Mouse (Mus musculus) CH12.LX (cell line): ENCODE measurements around the gene Adamts18.

ENCODE experiments used
- CTCF ChIP-seq, 2 experiments: IDR thresholded peaks in 1 of 2; conservative IDR thresholded peaks in 1 of 2; 2 replicates each; pipeline ENCODE4 v1.5.1; 2011 to 2012; ENCODE audit warnings: low read depth in 2 of 2, low read length in 2 of 2, improper control_type of control experiment in 1 of 2, inconsistent platforms in 1 of 2, mild to moderate bottlenecking in 1 of 2, moderate library complexity in 1 of 2
- E2F4 ChIP-seq: IDR thresholded peaks from 2 replicates; pipeline ENCODE4 v1.6.1; 2011; ENCODE audit warnings: low read depth, low read length, improper control_type of control experiment; ENCODE audit not compliant: insufficient replicate concordance
- ELF1 ChIP-seq: IDR thresholded peaks from 2 replicates; pipeline ENCODE4 v1.6.1; 2014; ENCODE audit warnings: low read depth, mild to moderate bottlenecking, inconsistent platforms, low read length, improper control_type of control experiment
- EP300 ChIP-seq: IDR thresholded peaks from 2 replicates; pipeline ENCODE4 v1.6.1; 2011; ENCODE audit warnings: low read length, improper control_type of control experiment
- ETS1 ChIP-seq: conservative IDR thresholded peaks from 2 replicates; pipeline ENCODE4 v1.6.1; 2012; ENCODE audit warnings: low read depth, mild to moderate bottlenecking, inconsistent platforms, low read length, improper control_type of control experiment, moderate library complexity
- MAFK ChIP-seq: IDR thresholded peaks from 2 replicates; pipeline ENCODE4 v1.6.1; 2011; ENCODE audit warnings: low read length, improper control_type of control experiment; ENCODE audit not compliant: insufficient replicate concordance
- POLR2A ChIP-seq: IDR thresholded peaks from 2 replicates; pipeline ENCODE4 v1.6.1; 2011; ENCODE audit warnings: low read depth, mild to moderate bottlenecking, improper control_type of control experiment, low read length
- UBTF ChIP-seq: IDR thresholded peaks from 2 replicates; pipeline ENCODE4 v1.6.1; 2012; ENCODE audit warnings: low read depth, mild to moderate bottlenecking, inconsistent platforms, low read length, improper control_type of control experiment, moderate library complexity
- ZMIZ1 ChIP-seq: IDR thresholded peaks from 2 replicates; pipeline ENCODE4 v1.6.1; 2012; ENCODE audit warnings: low read depth, mild to moderate bottlenecking, inconsistent platforms, low read length, improper control_type of control experiment
- ZNF384 ChIP-seq: IDR thresholded peaks from 2 replicates; pipeline ENCODE4 v1.6.1; 2012; ENCODE audit warnings: low read depth, low read length, improper control_type of control experiment, inconsistent platforms

DNA sequence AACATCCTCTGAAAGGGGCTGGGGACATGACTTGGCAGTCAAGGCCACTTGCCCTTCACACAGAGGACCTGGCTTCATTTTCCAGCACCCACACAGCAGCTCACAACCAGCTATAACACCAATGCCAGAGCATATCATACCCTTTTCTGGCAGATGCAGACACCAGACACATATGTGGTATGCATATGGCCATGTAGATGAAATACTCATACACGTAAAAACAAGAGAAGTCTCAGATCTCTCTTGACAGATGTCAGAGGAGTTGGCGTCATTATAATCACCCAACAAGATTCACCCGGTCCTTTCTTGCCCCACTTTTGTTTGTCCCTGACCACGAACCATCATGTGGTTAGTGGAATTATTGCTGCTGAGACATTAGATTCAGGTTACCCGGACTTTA, 47.0 kb downstream of the Adamts18 start:
- TF ChIP-seq POLR2A (no peak), MAFK (no peak), EP300 (no peak), CTCF (conservative IDR thresholded peaks at IDR 0.05 in 1 of 2, IDR thresholded peaks at IDR 0.05 in 1 of 2; ENCODE audit: low read depth in 2 of 2, low read length in 2 of 2) (no peak), ZNF384 (no peak), UBTF (no peak), ZMIZ1 (no peak), ETS1 (no peak), E2F4 (no peak), ELF1 (no peak)
